Mouse (Mus musculus): ENCODE results near the gene Alms1. TPM values are rescaled to one million over a fixed set of nuclear protein-coding genes. Genes with fewer than 3 reads are reported as not detected.

Alms1 gene
- total and polyA plus RNA-seq, 3 experiments = 2.3 to 3.6 (median 2.8) TPM

DNA sequence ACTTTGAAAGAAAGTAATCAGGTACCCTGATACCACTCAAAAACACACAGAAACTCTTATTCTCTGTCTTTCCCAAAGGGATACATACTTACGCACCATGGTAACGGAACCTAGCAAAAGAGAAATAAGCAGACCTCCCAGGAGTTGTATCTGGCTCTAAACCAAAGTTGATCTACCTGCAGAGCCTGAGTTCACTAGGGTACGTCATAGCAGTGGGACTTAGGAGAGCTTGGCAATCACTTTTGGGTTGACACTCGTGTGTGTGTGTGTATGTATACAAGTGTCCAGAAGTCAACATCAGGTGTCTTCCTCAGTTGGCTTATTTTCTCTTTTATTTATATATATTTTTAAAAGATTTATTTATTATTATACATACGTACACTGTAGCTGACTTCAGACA is 5.6 kb upstream of the Alms1 start:
- Histone ChIP-seq H3K9me3 (replicated peaks; ENCODE audit: low read length) (no peaks in the 10 kb centered on the region), H3K27ac (ENCODE audit: insufficient read depth, low read depth) (no peak overlapping the region), H3K27me3 (replicated peaks) (peaks cover 11% of the 10 kb centered on the region), H3K4me3 (replicated peaks in 1 of 3; ENCODE audit: low read depth in 2 of 3, low read length in 2 of 3, poor library complexity in 1 of 3) (no peak overlapping the region), H3K4me2 (ENCODE audit: insufficient read depth, low read depth, poor library complexity, severe bottlenecking) (no peak overlapping the region), H3K9ac (ENCODE audit: insufficient read depth, low read depth) (no peak overlapping the region), H3K4me1 (ENCODE audit: control insufficient read depth in 1 of 2, insufficient read depth in 2 of 2) (no peaks in the 10 kb centered on the region), H3K36me3 (replicated peaks in 1 of 2; ENCODE audit: control insufficient read depth in 1 of 2, insufficient read depth in 1 of 2, low read length in 1 of 2) (no peaks in the 10 kb centered on the region), H3K79me2 (replicated peaks; ENCODE audit: control insufficient read depth, extremely low read depth, insufficient read depth, poor library complexity, severe bottlenecking) (no peaks in the 10 kb centered on the region)
- in situ Hi-C loops (cut with MboI; ENCODE audit: low pct_ligation_motif_present, low pct_unique_long_range_greater_than_20kb, low sequenced_read_pairs) (loop anchor here (25.0 kb wide), 1 partner anchor 331 kb away; the partner anchor contains the start of genes Nat8f1, Nat8f4 and Tprkb), dilution Hi-C loops (cut with MboI; ENCODE audit: extremely low pct_ligation_motif_present, extremely low pct_unique_long_range_greater_than_20kb, low sequenced_read_pairs) (no loop called here)
- TF ChIP-seq PAX5 (IDR thresholded peaks at IDR 0.05; ENCODE audit: low read length) (no peak), E2F4 (IDR thresholded peaks at IDR 0.05; ENCODE audit: insufficient replicate concordance, low read depth, low read length) (no peak), GABPA (IDR thresholded peaks at IDR 0.05; ENCODE audit: insufficient replicate concordance, low read depth, low read length) (no peak), USF1 (IDR thresholded peaks at IDR 0.05; ENCODE audit: low read depth, low read length) (no peak), TCF12 (IDR thresholded peaks at IDR 0.05; ENCODE audit: low read depth, low read length) (no peak), MAFK (IDR thresholded peaks at IDR 0.05; ENCODE audit: insufficient replicate concordance, low read length) (no peak), POLR2A (IDR thresholded peaks at IDR 0.05; ENCODE audit: low read depth, low read length) (no peak), MYC (IDR thresholded peaks at IDR 0.05; ENCODE audit: low read depth, low read length) (no peak), CHD2 (IDR thresholded peaks at IDR 0.05; ENCODE audit: low read length) (no peak), EP300 (IDR thresholded peaks at IDR 0.05; ENCODE audit: low read length) (no peak), ZC3H11A (IDR thresholded peaks at IDR 0.05; ENCODE audit: low read depth, low read length) (no peak), CHD1 (IDR thresholded peaks at IDR 0.05; ENCODE audit: low read depth, low read length) (no peak), NELFE (IDR thresholded peaks at IDR 0.05; ENCODE audit: low read depth, low read length) (no peak), CTCF (conservative IDR thresholded peaks at IDR 0.05 in 1 of 2, IDR thresholded peaks at IDR 0.05 in 1 of 2; ENCODE audit: low read depth in 2 of 2, low read length in 2 of 2) (no peak)
- DNase-seq (ENCODE audit: extremely low read depth) = no peak

- in situ Hi-C loops (cut with MboI; ENCODE audit: low pct_ligation_motif_present, low pct_unique_long_range_greater_than_20kb, low sequenced_read_pairs) = loop anchor here (25.0 kb wide), 1 partner anchor 328 kb away; the partner anchor contains the start of genes Nat8f1, Nat8f4 and Tprkb
- dilution Hi-C loops (cut with MboI; ENCODE audit: extremely low pct_ligation_motif_present, extremely low pct_unique_long_range_greater_than_20kb, low sequenced_read_pairs) = no loop called here
- Histone ChIP-seq H3K9ac (ENCODE audit: insufficient read depth, low read depth) (no peak overlapping the region), H3K36me3 (replicated peaks in 1 of 2; ENCODE audit: control insufficient read depth in 1 of 2, insufficient read depth in 1 of 2, low read length in 1 of 2) (no peaks in the 10 kb centered on the region), H3K4me2 (ENCODE audit: insufficient read depth, low read depth, poor library complexity, severe bottlenecking) (no peak overlapping the region), H3K79me2 (replicated peaks; ENCODE audit: control insufficient read depth, extremely low read depth, insufficient read depth, poor library complexity, severe bottlenecking) (peaks cover 4% of the 10 kb centered on the region), H3K27me3 (replicated peaks) (peaks cover 11% of the 10 kb centered on the region), H3K9me3 (replicated peaks; ENCODE audit: low read length) (no peaks in the 10 kb centered on the region), H3K4me1 (ENCODE audit: control insufficient read depth in 1 of 2, insufficient read depth in 2 of 2) (peaks cover 2 to 11% of the 10 kb centered on the region in 2 experiments; a peak in 2 of 4 replicates), H3K4me3 (replicated peaks in 1 of 3; ENCODE audit: low read depth in 2 of 3, low read length in 2 of 3, poor library complexity in 1 of 3) (no peak overlapping the region), H3K27ac (ENCODE audit: insufficient read depth, low read depth) (no peak overlapping the region)
- no peak for TF ChIP-seq HCFC1 (IDR thresholded peaks at IDR 0.05; ENCODE audit: low read depth, low read length)
- DNase-seq (ENCODE audit: extremely low read depth) = no peak
Observed at GRCm38 (mm10) chr6:85584612-85585011, 2.7 kb upstream of the Alms1 start.

Data from CH12.LX (cell line).